Comparison of ENCODE assay signal across 22 mouse cellular contexts in the genomic region with DNA sequence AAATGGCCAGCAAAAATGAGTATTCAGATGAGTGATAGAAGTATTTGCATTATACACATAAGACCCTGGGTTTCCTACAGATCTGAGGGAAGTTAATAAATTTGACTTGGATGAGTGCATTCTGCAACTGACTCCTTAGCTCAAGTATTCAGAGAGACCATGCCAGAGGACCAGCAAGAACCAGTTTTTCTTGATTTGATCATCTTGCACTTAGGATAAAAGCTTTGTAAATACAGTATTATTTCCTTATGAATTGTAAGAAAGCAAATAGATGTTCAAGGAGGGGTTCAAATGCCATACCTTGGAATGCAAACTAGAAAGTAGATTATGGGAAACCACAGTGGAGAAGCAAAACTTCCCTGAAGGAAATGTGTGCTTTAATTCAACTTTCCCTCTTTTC. TPM values are rescaled to one million over a fixed set of nuclear protein-coding genes. Genes with fewer than 3 reads are reported as not detected.
A peak's percentile ranks its signal among the peaks of the same experiment; 100 is the strongest.
DNase-seq lines count a peak whose midpoint lies in the region; ATAC-seq lines count a peak whose summit lies in the region.
"Had no signal": no experiment of that assay in that cellular context is flagged by ENCODE, and none has a peak within 500 bp of the region (broad histone marks: within the 10 kb centered on the region; RNA-seq: fewer than 3 reads in every experiment).

No protein-coding gene starts in this region.

- no peak overlapping the region for H3K4me2 ChIP-seq in embryonic facial prominence, embryonic 14.5 days (ENCODE audit: low read depth, low read length)
- H3K4me2 ChIP-seq in lung, embryonic 16.5 days (ENCODE audit: low read depth, low read length) = no peak overlapping the region
- H3K4me2 ChIP-seq in stomach, embryonic 16.5 days (ENCODE audit: low read depth, low read length) = no peak overlapping the region
- H3K4me2 ChIP-seq in hindbrain, embryonic 11.5 days (replicated peaks; ENCODE audit: low read depth, low read length) = no peak overlapping the region
- H3K4me2 ChIP-seq: embryonic facial prominence, embryonic 12.5 days; forebrain, embryonic 13.5 days; heart, embryonic 12.5 days; hindbrain, embryonic 15.5 days had no signal

- no peak overlapping the region for H3K4me3 ChIP-seq in embryonic facial prominence, embryonic 14.5 days (ENCODE audit: low read depth, low read length)
- no peak overlapping the region for H3K4me3 ChIP-seq in embryonic facial prominence, embryonic 10.5 days
- no peak overlapping the region for H3K4me3 ChIP-seq in lung, embryonic 16.5 days (ENCODE audit: low read length)
- H3K4me3 ChIP-seq in stomach, embryonic 16.5 days (replicated peaks; ENCODE audit: low read length) = no peak overlapping the region
- no peak overlapping the region for H3K4me3 ChIP-seq in hindbrain, embryonic 11.5 days (ENCODE audit: low read depth, low read length)
- H3K4me3 ChIP-seq: embryonic facial prominence, embryonic 12.5 days; forebrain, embryonic 13.5 days; heart, embryonic 12.5 days; hindbrain, embryonic 10.5 days; hindbrain, embryonic 15.5 days had no signal

- H3K27me3 ChIP-seq in embryonic facial prominence, embryonic 14.5 days (replicated peaks; ENCODE audit: control insufficient read depth, insufficient read depth, low read length) = no peaks in the 10 kb centered on the region
- H3K27me3 ChIP-seq in embryonic facial prominence, embryonic 10.5 days (replicated peaks; ENCODE audit: low read depth, poor library complexity, severe bottlenecking) = no peaks in the 10 kb centered on the region
- H3K27me3 ChIP-seq in lung, embryonic 16.5 days (ENCODE audit: control insufficient read depth, insufficient read depth, low read depth, low read length) = no peaks in the 10 kb centered on the region
- no peaks in the 10 kb centered on the region for H3K27me3 ChIP-seq in stomach, embryonic 16.5 days (ENCODE audit: control insufficient read depth, insufficient read depth, low read length)
- H3K27me3 ChIP-seq in hindbrain, embryonic 11.5 days (ENCODE audit: control insufficient read depth, insufficient read depth, low read length) = no peaks in the 10 kb centered on the region
- H3K27me3 ChIP-seq: embryonic facial prominence, embryonic 12.5 days; forebrain, embryonic 13.5 days; heart, embryonic 12.5 days; hindbrain, embryonic 15.5 days had no signal

- DNase-seq in embryonic facial prominence, embryonic 14.5 days (ENCODE audit: low spot score) = peak; percentile 10
- no peak for DNase-seq in embryonic facial prominence, embryonic 10.5 days (ENCODE audit: low spot score)
- no peak for DNase-seq in lung, postnatal 4 days
- DNase-seq in hindbrain, embryonic 11.5 days (ENCODE audit: low spot score) = no peak
- no peak for DNase-seq in testis, postnatal 14 days (ENCODE audit: low spot score)
- DNase-seq: adrenal gland, postnatal 10 days; B cell, adult 2 months; cerebellum, adult 11 months; cerebellum, adult 8-10 months; cerebellum, postnatal 14 days; embryo, embryonic 11 days; forebrain, postnatal 0 days; gastrocnemius, postnatal 14 days had no signal

- no peak overlapping the region for H3K27ac ChIP-seq in embryonic facial prominence, embryonic 14.5 days (replicated peaks; ENCODE audit: low read depth, low read length)
- H3K27ac ChIP-seq in embryonic facial prominence, embryonic 10.5 days (replicated peaks) = no peak overlapping the region
- H3K27ac ChIP-seq in lung, embryonic 16.5 days (ENCODE audit: low read length) = peak overlapping the region; percentile 61
- H3K27ac ChIP-seq in stomach, embryonic 16.5 days (ENCODE audit: low read length) = no peak overlapping the region
- H3K27ac ChIP-seq in hindbrain, embryonic 11.5 days (ENCODE audit: low read depth, low read length) = no peak overlapping the region
- H3K27ac ChIP-seq: embryonic facial prominence, embryonic 12.5 days; forebrain, embryonic 13.5 days; hindbrain, embryonic 10.5 days; hindbrain, embryonic 15.5 days had no signal

- no peak overlapping the region for H3K9ac ChIP-seq in embryonic facial prominence, embryonic 14.5 days (ENCODE audit: low read depth, low read length)
- no peak overlapping the region for H3K9ac ChIP-seq in lung, embryonic 16.5 days (ENCODE audit: low read length)
- H3K9ac ChIP-seq in stomach, embryonic 16.5 days (ENCODE audit: low read length) = no peak overlapping the region
- H3K9ac ChIP-seq in hindbrain, embryonic 11.5 days (ENCODE audit: low read depth, low read length) = no peak overlapping the region
- H3K9ac ChIP-seq: embryonic facial prominence, embryonic 12.5 days; forebrain, embryonic 13.5 days; forebrain, postnatal 0 days; heart, embryonic 12.5 days; hindbrain, embryonic 15.5 days had no signal

- H3K36me3 ChIP-seq in embryonic facial prominence, embryonic 14.5 days (ENCODE audit: control insufficient read depth, insufficient read depth, low read length) = no peaks in the 10 kb centered on the region
- H3K36me3 ChIP-seq in embryonic facial prominence, embryonic 10.5 days (replicated peaks) = no peaks in the 10 kb centered on the region
- no peaks in the 10 kb centered on the region for H3K36me3 ChIP-seq in lung, embryonic 16.5 days (ENCODE audit: control insufficient read depth, insufficient read depth, low read length)
- no peaks in the 10 kb centered on the region for H3K36me3 ChIP-seq in stomach, embryonic 16.5 days (ENCODE audit: control insufficient read depth, insufficient read depth, low read length)
- H3K36me3 ChIP-seq in hindbrain, embryonic 11.5 days (ENCODE audit: control insufficient read depth, insufficient read depth, low read length) = no peaks in the 10 kb centered on the region
- H3K36me3 ChIP-seq: embryonic facial prominence, embryonic 12.5 days; G1E; heart, embryonic 12.5 days; hindbrain, embryonic 10.5 days; hindbrain, embryonic 15.5 days had no signal

- H3K9me3 ChIP-seq in embryonic facial prominence, embryonic 14.5 days (ENCODE audit: control insufficient read depth, low read length) = no peaks in the 10 kb centered on the region
- H3K9me3 ChIP-seq in embryonic facial prominence, embryonic 10.5 days = no peaks in the 10 kb centered on the region
- no peaks in the 10 kb centered on the region for H3K9me3 ChIP-seq in lung, embryonic 16.5 days (ENCODE audit: control insufficient read depth, low read length)
- H3K9me3 ChIP-seq in stomach, embryonic 16.5 days (replicated peaks; ENCODE audit: control insufficient read depth, low read length) = no peaks in the 10 kb centered on the region
- no peaks in the 10 kb centered on the region for H3K9me3 ChIP-seq in hindbrain, embryonic 11.5 days (ENCODE audit: control insufficient read depth, low read length)
- H3K9me3 ChIP-seq: embryonic facial prominence, embryonic 12.5 days; forebrain, embryonic 13.5 days; G1E; heart, embryonic 12.5 days; hindbrain, embryonic 10.5 days; hindbrain, embryonic 15.5 days had no signal

- no peaks in the 10 kb centered on the region for H3K4me1 ChIP-seq in embryonic facial prominence, embryonic 14.5 days (ENCODE audit: control insufficient read depth, insufficient read depth, low read length)
- H3K4me1 ChIP-seq in embryonic facial prominence, embryonic 10.5 days = no peaks in the 10 kb centered on the region
- H3K4me1 ChIP-seq in lung, embryonic 16.5 days (replicated peaks; ENCODE audit: control insufficient read depth, insufficient read depth, low read length) = no peaks in the 10 kb centered on the region
- no peaks in the 10 kb centered on the region for H3K4me1 ChIP-seq in stomach, embryonic 16.5 days (ENCODE audit: control insufficient read depth, insufficient read depth, low read length)
- H3K4me1 ChIP-seq in hindbrain, embryonic 11.5 days (replicated peaks; ENCODE audit: control insufficient read depth, insufficient read depth, low read length) = no peaks in the 10 kb centered on the region
- H3K4me1 ChIP-seq: embryonic facial prominence, embryonic 12.5 days; forebrain, embryonic 13.5 days; heart, embryonic 12.5 days; hindbrain, embryonic 10.5 days; hindbrain, embryonic 15.5 days had no signal

- ATAC-seq in embryonic facial prominence, embryonic 14.5 days (ENCODE audit: low read depth) = no peak
- peak; percentile 82 for ATAC-seq in lung, embryonic 16.5 days (ENCODE audit: low read depth)
- ATAC-seq in stomach, embryonic 16.5 days (ENCODE audit: insufficient read depth, low FRiP score) = peak; percentile 50; the same call in 1 of the 2 replicates
- no peak for ATAC-seq in hindbrain, embryonic 11.5 days (ENCODE audit: low FRiP score)
- ATAC-seq: CD4-positive, CD25-positive, alpha-beta regulatory T cell, adult 4 months; forebrain, embryonic 13.5 days; forebrain, postnatal 0 days had no signal

RNA-seq across cellular contexts. Expression of a gene that starts 13.0 kb away (rescaled TPM):
- polyA plus RNA-seq in embryonic facial prominence, embryonic 14.5 days (2014; fragmentation: Nextera tagmentation; extraction: Ambion mirVana) = 0.31 and 0.34 TPM in 2 replicates
- polyA plus RNA-seq in embryonic facial prominence, embryonic 10.5 days (2016; fragmentation: Nextera tagmentation; extraction: Ambion mirVana) = not detected in 2 replicates
- 0.30 and 0.35 TPM in 2 replicates for polyA plus RNA-seq in lung, embryonic 16.5 days (2015; fragmentation: Nextera tagmentation; extraction: Ambion mirVana)
- polyA plus RNA-seq in stomach, embryonic 16.5 days (2015; fragmentation: Nextera tagmentation; extraction: Ambion mirVana) = 0.17 and 0.18 TPM in 2 replicates
- 0.11 TPM in 1 of 2 replicates, not detected in the other for polyA plus RNA-seq in hindbrain, embryonic 11.5 days (2014; fragmentation: Nextera tagmentation; extraction: Ambion mirVana)
- polyA plus RNA-seq: hindbrain, embryonic 15.5 days had no signal

Comparison
In these comparisons a context has a peak if more than half of its experiments do, and no peak if none do; other contexts are left out.
1. ATAC-seq: peak in lung, embryonic 16.5 days (single experiment) and stomach, embryonic 16.5 days (single experiment); none in embryonic facial prominence, embryonic 14.5 days (single experiment) and hindbrain, embryonic 11.5 days (single experiment).